Mouse (Mus musculus) testis, adult 2 months (tissue): Measurements from ENCODE around the gene Ugt1a2.
"Not testable (repeated sequence)": the region's sequence is repeated elsewhere in the genome, so short reads cannot be mapped to it uniquely, and the experiment has no call there.

Source experiments
- CTCF ChIP-seq: fragments of 200-500 bp; IDR thresholded peaks from 2 replicates; pipeline ENCODE4 v1.5.1; 2012; ENCODE audit warnings: low read depth, mild to moderate bottlenecking, inconsistent platforms, low read length, moderate library complexity; ENCODE audit not compliant: control insufficient read depth, insufficient read depth, insufficient replicate concordance
- POLR2A ChIP-seq: fragments of 200-500 bp; IDR thresholded peaks from 2 replicates; pipeline ENCODE4 v1.6.1; 2012; ENCODE audit warnings: low read depth, mild to moderate bottlenecking, inconsistent platforms, low read length, moderate library complexity; ENCODE audit not compliant: control insufficient read depth

GRCm38 (mm10) chr1:88172190-88172589 lies 28.2 kb upstream of the Ugt1a2 start:
- not testable (repeated sequence) for TF ChIP-seq CTCF, POLR2A
